Mouse (Mus musculus): ENCODE results near the gene Ier5l.
A peak's percentile ranks its signal among the peaks of the same experiment; 100 is the strongest.

Ier5l gene

DNA sequence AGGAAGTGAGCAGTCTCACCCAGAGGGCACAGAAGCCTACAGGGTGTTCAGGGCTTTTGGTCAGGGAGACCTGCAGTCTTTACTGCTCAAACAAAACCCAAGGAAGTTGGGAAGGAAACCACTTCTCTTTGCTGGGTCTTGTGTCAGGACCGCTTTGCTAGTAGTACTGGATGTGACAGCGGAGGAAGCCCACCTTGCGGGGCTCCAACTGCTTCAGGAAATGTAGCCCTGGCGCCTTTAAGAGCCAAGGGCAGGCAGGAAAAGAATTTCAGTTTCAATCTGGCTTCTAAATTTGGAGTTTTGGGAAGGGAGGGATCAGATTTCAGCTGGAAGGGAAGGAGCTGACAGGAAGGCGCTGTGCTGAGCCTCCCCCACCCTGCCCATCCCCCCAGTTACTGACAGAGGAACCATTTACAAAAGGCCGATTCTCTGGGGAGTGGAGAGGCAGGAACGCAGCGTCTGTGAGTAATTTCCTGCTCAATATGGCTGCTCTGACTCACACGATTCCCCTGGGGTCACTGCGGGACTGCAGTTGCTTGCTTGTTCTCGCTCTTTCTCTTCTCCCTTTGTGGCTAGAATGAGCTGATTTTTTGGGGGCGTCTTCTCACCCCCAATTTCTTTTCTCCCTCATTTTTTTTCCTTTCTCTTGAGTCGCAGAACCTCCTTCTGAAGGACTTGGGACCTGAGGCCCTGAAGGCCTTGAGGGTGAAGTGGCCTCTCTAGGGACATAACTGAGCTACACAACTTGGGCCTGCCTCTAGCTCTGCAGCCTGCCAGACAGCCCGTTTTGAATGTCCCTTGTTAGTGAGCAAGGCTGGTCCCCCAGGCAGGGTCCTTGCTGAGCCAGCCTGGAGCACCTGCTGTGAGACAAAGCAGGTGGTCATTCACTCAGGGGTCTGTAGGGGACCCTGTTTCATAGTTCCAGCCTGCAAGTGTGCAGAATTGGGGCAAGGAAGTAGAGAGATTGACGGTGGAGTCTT is 32.2 kb downstream of the Ier5l start:
- DNase-seq (ENCODE audit: low spot score in 2 of 2): peak; percentile 60 to 76

DNA sequence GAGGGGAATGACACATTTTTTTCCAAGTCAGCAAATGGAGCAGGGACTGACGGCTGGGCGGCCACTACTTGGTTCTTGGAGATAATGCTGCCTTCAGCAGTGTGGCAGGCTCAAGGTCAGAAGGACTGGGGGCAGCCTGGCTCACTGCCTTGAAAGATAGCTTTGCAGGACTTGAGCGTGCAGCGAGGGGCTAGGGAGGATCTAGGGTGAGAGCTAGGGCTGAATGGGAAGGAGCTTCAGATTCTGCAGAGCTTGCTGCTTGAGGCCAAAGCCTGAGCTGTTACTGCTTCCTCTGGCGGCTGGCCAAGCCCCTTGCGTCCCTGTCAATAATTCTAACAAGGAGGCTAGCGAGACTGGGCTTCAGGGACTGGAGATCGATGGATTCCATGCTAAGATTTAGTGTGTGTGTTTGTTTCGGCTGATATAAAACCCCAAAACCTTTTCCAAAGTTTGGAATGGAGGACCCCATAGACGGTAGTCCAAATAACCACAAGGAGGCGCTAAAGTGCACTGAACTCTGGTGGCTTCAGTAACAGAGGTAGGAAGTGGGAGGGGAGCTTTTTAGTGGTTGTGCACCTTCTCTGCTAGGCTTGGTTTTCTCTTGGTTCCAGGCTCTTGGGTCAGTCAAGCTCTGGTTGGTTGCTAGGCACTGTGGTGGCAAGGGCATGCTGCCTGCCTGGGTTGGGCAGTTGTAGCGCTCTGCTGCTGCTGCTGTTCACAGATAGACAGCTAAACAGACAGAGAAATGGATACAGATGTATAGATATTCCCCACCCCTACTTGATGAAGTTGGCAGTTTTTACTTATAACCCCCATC is 33.1 kb downstream of the Ier5l start:
- peak; percentile 60 to 78 for DNase-seq (ENCODE audit: low spot score in 2 of 2)

DNA sequence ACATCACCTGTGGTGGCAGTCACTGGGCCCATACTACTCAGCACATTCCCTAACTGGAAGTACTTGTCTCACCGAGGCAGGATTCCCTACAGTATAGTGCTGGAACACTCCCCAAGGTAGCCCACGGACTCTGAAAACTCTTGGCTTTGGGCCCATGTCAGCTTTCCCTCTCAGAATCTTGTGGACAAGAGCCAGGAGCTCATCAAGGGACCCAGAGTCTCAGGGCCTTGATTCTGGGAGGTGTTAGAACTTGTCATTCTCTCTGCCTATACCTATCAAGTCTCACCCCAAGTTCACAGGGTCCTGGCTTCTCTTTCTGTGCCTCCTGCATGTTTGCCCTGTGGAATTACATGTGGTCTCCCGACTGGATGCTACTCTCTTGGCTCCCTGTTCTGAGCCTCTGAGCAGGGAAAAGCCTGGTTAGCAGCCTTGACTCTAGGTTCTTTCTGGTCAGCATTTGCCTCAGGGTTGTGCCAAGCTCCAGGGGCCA is 33.8 kb downstream of the Ier5l start:
- no peak for DNase-seq (ENCODE audit: low spot score in 2 of 2)

DNA sequence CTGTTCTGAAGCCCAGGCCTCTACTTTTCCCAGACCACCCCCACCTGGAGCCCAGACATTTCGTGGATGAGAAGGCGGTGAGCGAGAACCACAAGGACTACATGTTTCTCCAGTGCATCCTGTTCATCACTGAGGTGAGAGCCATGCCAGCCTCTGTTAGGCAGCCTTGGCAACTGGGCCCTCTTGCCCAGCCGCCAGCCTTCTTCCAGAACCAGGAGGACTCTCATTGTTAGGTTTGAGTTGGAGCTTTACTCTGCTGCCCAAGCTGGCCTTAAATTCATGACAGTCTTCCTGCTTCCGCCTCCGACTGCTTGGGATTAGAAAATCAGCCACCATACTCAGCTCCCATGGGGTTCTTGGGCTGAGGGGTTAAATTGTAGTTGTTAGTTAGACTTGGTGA is 34.4 kb downstream of the Ier5l start:
- no peak for DNase-seq (ENCODE audit: low spot score in 2 of 2)

DNA sequence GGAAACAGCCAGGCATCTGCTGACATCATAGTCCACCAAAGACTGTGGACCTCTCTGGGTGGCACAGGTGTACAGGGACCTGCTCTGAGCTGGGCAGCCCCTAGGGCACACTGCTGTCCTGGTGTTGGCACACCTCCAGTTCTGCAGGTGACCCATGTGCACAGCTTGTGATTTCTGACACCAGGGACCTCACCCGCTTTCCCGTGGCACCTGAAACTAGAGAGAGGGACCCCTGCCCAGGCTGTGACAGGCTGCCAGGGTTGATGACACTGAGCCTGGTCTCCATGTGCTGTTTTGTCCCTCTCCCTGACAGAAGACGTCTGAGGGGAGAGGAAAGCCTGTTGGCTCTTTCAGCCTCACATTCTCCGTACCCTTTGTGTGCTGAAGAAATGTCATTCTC is 36.2 kb downstream of the Ier5l start:
- no peak for DNase-seq (ENCODE audit: low spot score in 2 of 2)

DNA sequence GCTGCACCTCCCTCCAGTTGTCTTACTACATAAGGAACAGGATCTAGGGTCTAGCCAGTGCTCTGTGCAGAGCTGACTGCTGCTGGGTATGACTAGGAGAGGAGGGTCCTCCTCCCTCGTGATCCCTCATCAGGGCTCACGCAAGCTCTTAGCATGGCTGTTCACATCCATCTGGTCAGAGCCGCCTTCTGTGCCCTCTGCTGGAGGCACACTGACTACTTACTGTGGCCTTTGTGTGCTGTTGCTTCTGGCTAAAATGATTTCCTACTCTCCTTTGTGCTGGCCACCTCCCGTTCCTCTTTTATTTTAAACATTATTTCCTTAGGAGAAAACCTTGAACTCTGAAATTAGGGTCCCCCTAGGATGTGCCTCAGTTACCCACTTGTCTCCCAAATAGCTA is 37.2 kb downstream of the Ier5l start:
- no peak for DNase-seq (ENCODE audit: low spot score in 2 of 2)

DNA sequence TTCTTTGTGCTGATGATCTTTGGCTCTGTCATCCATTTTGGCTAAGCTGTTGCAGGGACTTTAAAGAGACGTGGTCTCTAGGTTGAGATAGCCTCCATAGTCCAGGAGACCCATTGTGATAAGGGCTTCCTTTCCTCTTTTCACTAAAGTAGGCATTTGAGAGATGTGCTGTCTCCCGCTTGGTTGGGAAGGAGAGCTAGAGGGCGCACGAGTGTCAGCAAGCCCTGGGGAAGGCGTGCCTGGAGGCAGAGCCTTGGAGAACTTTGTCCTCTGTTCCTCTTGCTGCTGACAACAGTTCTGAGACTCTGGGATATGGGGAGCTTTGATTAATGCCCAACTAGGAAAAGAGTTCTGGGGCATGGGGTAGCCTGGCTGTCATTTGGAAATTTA is 37.9 kb downstream of the Ier5l start:
- DNase-seq (ENCODE audit: low spot score in 2 of 2): no peak

DNA sequence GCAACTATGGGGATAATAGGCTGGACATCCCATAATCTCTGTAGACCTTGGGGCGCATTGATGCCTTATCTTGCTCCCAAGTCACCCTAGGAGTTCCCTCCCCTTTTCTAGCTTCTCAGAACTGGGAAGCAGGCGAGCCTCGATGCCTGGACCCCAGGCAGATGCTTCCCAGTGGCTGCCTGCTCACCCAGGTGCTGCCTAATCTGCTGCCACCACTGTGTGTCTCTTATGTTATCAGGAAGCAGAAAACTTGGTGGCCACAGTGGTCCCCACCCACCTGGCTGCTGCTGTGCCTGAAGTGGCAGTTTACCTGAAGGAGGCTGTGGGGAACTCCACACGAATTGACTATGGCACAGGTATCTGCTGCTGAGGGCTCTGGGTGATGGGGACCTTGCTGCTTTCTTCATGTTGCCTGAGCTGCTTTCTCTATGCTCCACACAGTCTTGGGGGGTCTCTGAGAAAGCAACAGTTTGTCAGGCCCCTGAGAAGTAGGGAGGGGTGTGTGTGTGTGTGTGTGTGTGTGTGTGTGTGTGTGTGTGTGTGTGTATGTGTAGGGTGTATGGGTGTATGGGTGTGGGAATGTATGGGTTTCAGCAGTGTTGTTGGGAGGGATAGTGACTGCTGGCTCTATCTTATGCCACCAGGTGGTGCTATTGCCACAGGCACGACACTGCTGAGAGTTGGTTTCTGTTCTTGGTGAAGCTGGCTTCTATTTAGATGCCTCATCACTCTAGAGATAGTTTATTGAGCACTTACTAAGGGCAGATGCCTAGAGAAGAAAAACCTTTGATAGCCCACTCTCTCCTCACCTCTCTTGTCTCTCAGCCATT is 38.5 kb downstream of the Ier5l start:
- peak; percentile 74 to 82 for DNase-seq (ENCODE audit: low spot score in 2 of 2)

DNA sequence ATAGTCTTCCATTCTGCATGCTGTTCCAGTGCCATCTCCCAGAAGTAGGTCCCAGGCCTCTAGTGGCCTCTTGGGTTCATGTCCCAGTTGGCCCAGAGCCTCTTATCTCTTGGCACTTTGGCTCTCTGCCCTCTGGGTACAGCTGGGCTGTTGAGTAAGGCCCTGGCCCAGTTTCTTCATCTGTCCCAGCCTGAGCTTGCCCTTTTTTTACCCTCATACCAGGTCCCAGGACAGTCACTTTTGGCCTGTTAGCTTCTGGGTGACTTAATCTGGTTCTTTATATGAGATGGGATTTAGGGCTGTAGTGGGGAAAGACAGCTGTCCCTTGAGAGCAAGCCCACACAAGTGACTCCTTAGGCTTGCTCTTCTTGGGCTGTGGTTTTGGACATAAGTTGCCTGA is 44.9 kb downstream of the Ier5l start:
- no peak for DNase-seq (ENCODE audit: low spot score in 2 of 2)
